Mouse (Mus musculus) cerebellum, adult 11 months (tissue): ENCODE measurements around the gene Alox12.

Experiments
- DNase-seq: peaks from one replicate; pipeline ENCODE4 v3.0.0; 2022

The Alox12 gene

GRCm38 (mm10) chr11:70238591-70239440 is 16.3 kb downstream of the Alox12 start:
- DNase-seq: peak; percentile 28

GRCm38 (mm10) chr11:70237457-70238167 is 17.5 kb downstream of the Alox12 start, which contains the start of gene 0610010K14Rik:
Gene 0610010K14Rik (minus strand): TSS chr11:70237914.
- peak; percentile 98 for DNase-seq

- DNase-seq: peak; percentile 29
Observed at GRCm38 (mm10) chr11:70236717-70237116, 18.4 kb downstream of the Alox12 start.

- DNase-seq: peak; percentile 25
Observed at GRCm38 (mm10) chr11:70235254-70235900, 19.8 kb downstream of the Alox12 start.

GRCm38 (mm10) chr11:70234497-70234896 is 20.7 kb downstream of the Alox12 start:
- DNase-seq: no peak

- DNase-seq: peak; percentile 33
Observed at GRCm38 (mm10) chr11:70234037-70234436, 21.1 kb downstream of the Alox12 start.

GRCm38 (mm10) chr11:70233016-70233415 is 22.1 kb downstream of the Alox12 start:
- DNase-seq: peak; percentile 53

GRCm38 (mm10) chr11:70232546-70232945 is 22.6 kb downstream of the Alox12 start:
- DNase-seq: peak; percentile 73

GRCm38 (mm10) chr11:70230239-70230727 is 24.9 kb downstream of the Alox12 start:
- DNase-seq: peak; percentile 82

- DNase-seq: no peak
Observed at GRCm38 (mm10) chr11:70229260-70230010, 25.7 kb downstream of the Alox12 start, which contains the start of gene Bcl6b. Gene Bcl6b (minus strand): TSS chr11:70229798.

- peak; percentile 83 for DNase-seq
Observed at GRCm38 (mm10) chr11:70228828-70229227, 26.3 kb downstream of the Alox12 start.

- peak; percentile 36 for DNase-seq
Observed at GRCm38 (mm10) chr11:70227661-70228245, 27.4 kb downstream of the Alox12 start.

- DNase-seq: no peak
Observed at GRCm38 (mm10) chr11:70227126-70227525, 28.0 kb downstream of the Alox12 start.

GRCm38 (mm10) chr11:70226602-70226890 is 28.6 kb downstream of the Alox12 start:
- DNase-seq: peak; percentile 26

GRCm38 (mm10) chr11:70225798-70226601 is 29.2 kb downstream of the Alox12 start:
- peak; percentile 27 for DNase-seq

GRCm38 (mm10) chr11:70223724-70224123 is 31.4 kb downstream of the Alox12 start:
- DNase-seq: no peak

GRCm38 (mm10) chr11:70221603-70222500 is 33.3 kb downstream of the Alox12 start:
- DNase-seq: peak; percentile 37

GRCm38 (mm10) chr11:70220731-70221602 is 34.2 kb downstream of the Alox12 start, which contains the start of gene Slc16a13:
Gene Slc16a13 (minus strand): TSS chr11:70221064.
- peak; percentile 98 for DNase-seq

GRCm38 (mm10) chr11:70220323-70220722 is 34.8 kb downstream of the Alox12 start:
- DNase-seq: peak; percentile 65
